Mouse (Mus musculus) bone marrow macrophage, adult 2 months (primary cell): ENCODE results near the gene Fam155a.

Experiments used
- CTCF ChIP-seq: IDR thresholded peaks from 2 replicates; pipeline ENCODE4 v1.5.1; 2012; ENCODE audit warnings: low read depth, mild to moderate bottlenecking, low read length, moderate library complexity
- POLR2A ChIP-seq: IDR thresholded peaks from 2 replicates; pipeline ENCODE4 v1.6.1; 2012; ENCODE audit warnings: mild to moderate bottlenecking, low read depth, low read length, borderline replicate concordance

- TF ChIP-seq POLR2A (no peak), CTCF (no peak)
These were observed 612.3 kb downstream of the Fam155a start for GRCm38 (mm10) chr8:9158652-9159051.
